Mouse (Mus musculus): ENCODE data around the gene Pitpnm1. TPM values are rescaled to one million over a fixed set of nuclear protein-coding genes. Genes with fewer than 3 reads are reported as not detected.

Pitpnm1 gene
- polyA plus RNA-seq, 1 experiment from 2014 or later: 22.2 TPM

DNA sequence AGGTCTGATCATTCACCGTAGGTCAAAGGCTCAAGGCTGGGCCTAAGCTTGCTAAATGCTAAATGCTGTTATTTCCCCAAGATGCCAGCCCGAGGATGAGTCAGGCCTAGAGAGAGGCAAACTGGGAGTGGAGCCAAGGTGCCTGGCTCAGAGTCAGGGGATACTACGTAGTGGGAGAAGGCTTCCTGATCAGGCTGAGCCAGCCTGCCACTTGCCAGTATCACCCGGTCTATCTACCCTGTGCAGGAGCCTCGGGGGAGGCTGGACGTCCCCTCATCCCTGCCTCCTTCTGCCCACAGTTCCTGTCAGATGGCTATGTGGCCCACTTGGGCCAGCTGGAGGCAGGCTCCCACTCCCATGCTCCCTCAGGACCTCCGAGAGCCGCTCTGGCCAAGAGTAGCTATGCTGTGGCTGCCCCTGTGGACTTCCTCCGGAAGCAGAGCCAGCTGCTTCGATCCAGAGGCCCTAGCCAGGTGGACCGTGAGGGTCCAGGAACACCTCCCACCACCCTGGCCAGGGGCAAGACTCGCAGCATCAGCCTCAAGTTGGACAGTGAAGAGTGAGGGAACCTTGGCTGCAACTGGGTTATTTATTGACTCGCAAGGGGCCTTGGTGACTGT is 13.5 kb downstream of the Pitpnm1 start:
- ATAC-seq (ENCODE audit: low FRiP score, low TSS enrichment): peak; percentile 31
- 39% methylated on average over 13 of the region's 13 CpGs for WGBS
- Histone ChIP-seq H3K27me3 (ENCODE audit: insufficient read depth, low read length) (no peaks in the 10 kb centered on the region), H3K36me3 (ENCODE audit: insufficient read depth, low read length) (peaks cover 33% of the 10 kb centered on the region), H3K4me3 (ENCODE audit: low read length) (no peak overlapping the region), H3K4me1 (ENCODE audit: insufficient read depth, low read length) (peaks cover 22% of the 10 kb centered on the region), H3K4me2 (replicated peaks; ENCODE audit: low read depth, low read length) (no peak overlapping the region; the same call in 1 of the 2 replicates), H3K9me3 (ENCODE audit: low read length) (no peaks in the 10 kb centered on the region), H3K27ac (ENCODE audit: low read length) (peak overlapping the region; percentile 87), H3K9ac (replicated peaks; ENCODE audit: low read length) (peak overlapping the region; percentile 22)

DNA sequence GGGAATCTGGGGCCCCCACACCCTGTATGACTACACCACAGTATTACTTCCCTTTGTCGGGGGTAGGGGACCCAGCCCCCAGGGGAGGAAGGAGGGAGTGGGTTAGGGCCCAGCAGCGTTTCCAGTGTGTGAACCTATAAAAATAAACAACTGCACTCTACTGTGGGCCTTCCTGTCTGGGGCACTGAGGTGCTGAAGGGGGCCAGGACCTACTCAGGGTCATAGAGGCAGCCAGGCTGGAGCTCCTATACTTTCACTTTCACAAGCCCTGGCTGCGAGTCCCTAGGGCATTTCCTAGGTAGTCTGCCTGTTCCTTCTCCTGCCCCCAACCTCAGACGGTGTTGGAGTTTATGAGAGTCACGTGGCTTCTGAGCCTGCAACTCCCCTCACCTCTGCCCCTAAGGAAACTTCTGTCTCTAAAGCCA is 14.0 kb downstream of the Pitpnm1 start:
- WGBS: 3% methylated on average over 5 of the region's 5 CpGs
- Histone ChIP-seq H3K27me3 (ENCODE audit: insufficient read depth, low read length) (no peaks in the 10 kb centered on the region), H3K4me2 (replicated peaks; ENCODE audit: low read depth, low read length) (no peak overlapping the region; the same call in 1 of the 2 replicates), H3K36me3 (ENCODE audit: insufficient read depth, low read length) (peaks cover 33% of the 10 kb centered on the region), H3K27ac (ENCODE audit: low read length) (peak overlapping the region; percentile 87), H3K9me3 (ENCODE audit: low read length) (no peaks in the 10 kb centered on the region), H3K4me3 (ENCODE audit: low read length) (no peak overlapping the region), H3K4me1 (ENCODE audit: insufficient read depth, low read length) (peaks cover 22% of the 10 kb centered on the region), H3K9ac (replicated peaks; ENCODE audit: low read length) (peak overlapping the region; percentile 22)
- peak; percentile 80 for ATAC-seq (ENCODE audit: low FRiP score, low TSS enrichment)

DNA sequence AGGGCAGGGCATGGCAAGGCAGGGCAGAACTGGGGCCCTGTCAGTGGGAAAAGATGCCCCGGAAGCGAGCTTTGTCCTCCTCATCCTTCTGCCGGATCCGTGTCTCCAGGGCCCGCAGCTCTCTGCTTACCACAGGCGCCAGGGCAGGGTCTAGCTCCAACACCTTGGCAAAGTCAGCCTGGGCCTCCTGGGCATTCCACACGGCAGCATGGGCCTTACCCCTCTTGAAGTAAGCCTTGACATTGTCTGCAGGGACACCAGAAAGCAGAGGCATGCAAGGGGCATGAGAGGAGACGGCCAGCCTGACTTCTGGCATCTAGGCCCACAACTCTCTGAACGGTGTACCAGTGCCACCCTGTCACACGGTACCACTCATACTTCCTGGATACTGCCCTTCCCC is 14.8 kb downstream of the Pitpnm1 start:
- Histone ChIP-seq H3K9ac (replicated peaks; ENCODE audit: low read length) (no peak overlapping the region; the same call in 1 of the 2 replicates), H3K36me3 (ENCODE audit: insufficient read depth, low read length) (peaks cover 33% of the 10 kb centered on the region), H3K4me3 (ENCODE audit: low read length) (no peak overlapping the region), H3K4me2 (replicated peaks; ENCODE audit: low read depth, low read length) (no peak overlapping the region), H3K4me1 (ENCODE audit: insufficient read depth, low read length) (peaks cover 22% of the 10 kb centered on the region), H3K9me3 (ENCODE audit: low read length) (no peaks in the 10 kb centered on the region), H3K27me3 (ENCODE audit: insufficient read depth, low read length) (no peaks in the 10 kb centered on the region), H3K27ac (ENCODE audit: low read length) (peak overlapping the region; percentile 87)
- ATAC-seq (ENCODE audit: low FRiP score, low TSS enrichment): no peak
- WGBS: 84% methylated on average over 10 of the region's 10 CpGs

DNA sequence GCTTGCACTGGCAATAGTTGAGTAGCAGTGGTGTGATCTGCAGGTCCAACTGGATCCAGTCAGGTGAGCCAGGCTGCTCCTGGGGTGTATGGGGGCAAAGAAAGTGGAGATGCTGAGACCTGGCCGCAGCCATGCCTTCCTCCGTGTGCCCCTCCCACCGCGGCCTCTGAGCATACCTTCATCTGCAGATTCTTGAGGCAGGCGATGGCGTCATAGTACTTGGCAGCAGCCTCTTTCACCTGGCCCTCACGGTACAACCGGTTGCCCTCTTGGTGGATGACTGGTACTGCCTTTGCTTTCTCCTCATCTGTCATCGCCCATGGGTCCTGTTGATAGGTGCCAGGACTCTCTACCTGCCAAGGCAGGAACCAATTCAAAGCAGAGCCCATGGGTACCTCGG is 15.3 kb downstream of the Pitpnm1 start:
- no peaks in the 10 kb centered on the region for H3K27me3 ChIP-seq (ENCODE audit: insufficient read depth, low read length)
- no peaks in the 10 kb centered on the region for H3K9me3 ChIP-seq (ENCODE audit: low read length)
- H3K36me3 ChIP-seq (ENCODE audit: insufficient read depth, low read length): peaks cover 33% of the 10 kb centered on the region
- H3K27ac ChIP-seq (ENCODE audit: low read length): no peak overlapping the region; the same call in 1 of the 2 replicates
- H3K9ac ChIP-seq (replicated peaks; ENCODE audit: low read length): no peak overlapping the region
- H3K4me1 ChIP-seq (ENCODE audit: insufficient read depth, low read length): peaks cover 24% of the 10 kb centered on the region
- no peak for ATAC-seq (ENCODE audit: low FRiP score, low TSS enrichment)
- no peak overlapping the region for H3K4me3 ChIP-seq (ENCODE audit: low read length)
- H3K4me2 ChIP-seq (replicated peaks; ENCODE audit: low read depth, low read length): no peak overlapping the region
- 92% methylated on average over 10 of the region's 10 CpGs for WGBS

DNA sequence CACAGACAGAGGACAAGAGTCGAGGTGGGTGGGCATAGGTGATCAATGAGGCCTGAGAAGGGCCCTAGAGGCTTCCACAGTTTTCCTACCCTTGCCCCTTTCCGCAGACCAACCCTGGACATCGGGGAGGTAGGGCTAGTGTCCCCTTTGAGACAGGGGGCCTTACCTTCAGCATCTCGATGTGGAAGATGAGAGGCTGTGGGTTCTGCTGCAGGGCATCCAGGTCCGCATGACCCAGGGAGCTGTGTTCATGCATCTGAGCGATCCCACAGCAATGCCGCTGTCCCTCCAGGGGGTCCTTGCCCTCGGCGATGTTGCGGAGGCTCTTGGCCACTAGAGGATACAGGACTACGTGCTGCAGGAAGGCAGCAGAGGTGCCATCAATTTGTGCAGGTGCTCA is 16.0 kb downstream of the Pitpnm1 start:
- Histone ChIP-seq H3K9me3 (ENCODE audit: low read length) (no peaks in the 10 kb centered on the region), H3K9ac (replicated peaks; ENCODE audit: low read length) (no peak overlapping the region), H3K4me1 (ENCODE audit: insufficient read depth, low read length) (peaks cover 31% of the 10 kb centered on the region), H3K4me3 (ENCODE audit: low read length) (no peak overlapping the region), H3K4me2 (replicated peaks; ENCODE audit: low read depth, low read length) (no peak overlapping the region), H3K27ac (ENCODE audit: low read length) (no peak overlapping the region), H3K27me3 (ENCODE audit: insufficient read depth, low read length) (no peaks in the 10 kb centered on the region), H3K36me3 (ENCODE audit: insufficient read depth, low read length) (peaks cover 33% of the 10 kb centered on the region)
- ATAC-seq (ENCODE audit: low FRiP score, low TSS enrichment): no peak
- WGBS: 88% methylated on average over 11 of the region's 11 CpGs

DNA sequence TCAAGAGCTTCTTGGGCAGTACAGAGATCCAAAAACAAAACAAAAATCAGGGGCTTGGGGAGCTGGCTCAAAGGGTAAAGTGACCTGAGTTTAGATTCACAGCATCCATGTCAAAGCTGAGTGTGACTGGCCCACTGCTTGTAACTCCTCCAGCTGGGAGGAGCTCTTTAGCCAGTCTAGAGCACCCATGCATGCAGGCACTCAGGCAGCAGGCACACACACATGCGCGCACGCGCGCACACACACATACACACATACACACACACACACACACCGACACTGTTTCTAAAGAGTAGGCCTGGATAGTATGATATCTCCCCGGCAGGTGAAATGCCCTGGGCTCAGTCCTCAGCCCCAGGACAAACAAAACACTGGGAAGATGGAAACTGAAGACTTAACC is 17.2 kb downstream of the Pitpnm1 start:
- H3K27ac ChIP-seq (ENCODE audit: low read length): 0 out of 2 replicates have a peak overlapping the region, but pooled peaks have one; percentile 4
- no peaks in the 10 kb centered on the region for H3K9me3 ChIP-seq (ENCODE audit: low read length)
- no peak for ATAC-seq (ENCODE audit: low FRiP score, low TSS enrichment)
- no peak overlapping the region for H3K4me2 ChIP-seq (replicated peaks; ENCODE audit: low read depth, low read length)
- WGBS: 71% methylated on average over 7 of the region's 7 CpGs
- no peak overlapping the region for H3K4me3 ChIP-seq (ENCODE audit: low read length)
- no peaks in the 10 kb centered on the region for H3K27me3 ChIP-seq (ENCODE audit: insufficient read depth, low read length)
- peaks cover 34% of the 10 kb centered on the region for H3K4me1 ChIP-seq (ENCODE audit: insufficient read depth, low read length)
- no peak overlapping the region for H3K9ac ChIP-seq (replicated peaks; ENCODE audit: low read length)
- H3K36me3 ChIP-seq (ENCODE audit: insufficient read depth, low read length): peaks cover 29% of the 10 kb centered on the region

DNA sequence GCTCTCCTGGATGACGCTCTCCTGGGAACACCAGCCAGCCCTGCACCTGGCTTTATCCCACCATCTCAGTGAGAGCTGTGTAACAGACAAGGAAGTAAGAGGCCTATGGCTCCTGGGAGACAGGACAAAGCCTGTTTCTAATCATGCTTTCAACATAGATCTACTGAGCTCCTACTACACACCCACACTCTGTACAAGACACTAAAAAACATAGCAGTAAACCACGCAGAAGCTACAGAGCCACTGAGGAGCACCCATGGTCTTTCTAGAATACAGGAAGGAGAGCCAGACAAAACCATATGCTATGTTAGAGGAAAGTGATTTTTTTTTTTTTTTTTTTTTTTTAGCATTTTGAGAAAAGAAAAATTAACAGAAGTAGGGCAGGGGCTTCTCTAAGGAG is 18.6 kb downstream of the Pitpnm1 start:
- no peaks in the 10 kb centered on the region for H3K9me3 ChIP-seq (ENCODE audit: low read length)
- H3K27ac ChIP-seq (ENCODE audit: low read length): no peak overlapping the region
- peaks cover 25% of the 10 kb centered on the region for H3K36me3 ChIP-seq (ENCODE audit: insufficient read depth, low read length)
- H3K4me3 ChIP-seq (ENCODE audit: low read length): no peak overlapping the region
- no peaks in the 10 kb centered on the region for H3K27me3 ChIP-seq (ENCODE audit: insufficient read depth, low read length)
- no peak overlapping the region for H3K9ac ChIP-seq (replicated peaks; ENCODE audit: low read length)
- peaks cover 25% of the 10 kb centered on the region for H3K4me1 ChIP-seq (ENCODE audit: insufficient read depth, low read length)
- 86% methylated on average over 2 of the region's 2 CpGs for WGBS
- H3K4me2 ChIP-seq (replicated peaks; ENCODE audit: low read depth, low read length): no peak overlapping the region
- ATAC-seq (ENCODE audit: low FRiP score, low TSS enrichment): no peak

DNA sequence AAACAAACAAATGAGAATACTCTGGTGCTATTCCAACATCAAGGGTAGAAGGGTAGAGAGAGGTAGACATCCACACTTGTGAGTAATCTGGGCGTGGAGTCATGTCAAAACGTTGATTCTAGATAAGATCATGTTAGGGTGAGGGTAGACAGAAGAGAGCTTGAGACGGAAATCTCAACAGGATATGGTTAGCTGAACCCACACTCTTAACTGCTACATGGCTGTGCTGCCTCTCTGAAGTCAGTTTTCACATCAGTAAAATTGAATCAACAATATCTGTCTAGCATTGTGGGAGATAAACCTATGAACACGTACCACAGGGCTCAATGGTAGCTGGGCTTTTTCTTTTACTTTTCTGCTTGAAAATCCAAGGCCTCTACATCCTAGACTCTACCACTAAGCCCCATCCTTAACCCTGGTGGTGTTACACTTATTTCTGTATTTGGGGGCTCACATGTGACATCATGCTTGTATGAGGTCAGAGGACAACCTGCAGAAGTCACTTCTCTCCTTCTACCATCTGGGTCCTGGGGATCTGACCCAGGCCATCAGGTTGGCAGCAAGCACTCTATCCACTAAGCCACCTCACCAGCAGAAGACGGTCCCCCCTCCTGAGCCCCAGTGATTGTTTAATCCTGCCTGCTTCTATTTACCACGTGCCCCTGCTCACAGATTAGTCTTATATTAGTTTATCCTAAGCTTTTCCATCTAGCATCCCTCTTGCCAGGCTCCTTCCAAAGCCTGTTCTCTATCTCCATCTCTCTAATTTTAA is 20.1 kb downstream of the Pitpnm1 start:
- H3K36me3 ChIP-seq (ENCODE audit: insufficient read depth, low read length): peaks cover 19% of the 10 kb centered on the region
- H3K4me2 ChIP-seq (replicated peaks; ENCODE audit: low read depth, low read length): peak overlapping the region; percentile 61
- 88% methylated on average over 6 of the region's 6 CpGs for WGBS
- H3K4me3 ChIP-seq (ENCODE audit: low read length): no peak overlapping the region
- ATAC-seq (ENCODE audit: low FRiP score, low TSS enrichment): no peak
- H3K4me1 ChIP-seq (ENCODE audit: insufficient read depth, low read length): peaks cover 16% of the 10 kb centered on the region
- no peak overlapping the region for H3K27ac ChIP-seq (ENCODE audit: low read length)
- H3K9ac ChIP-seq (replicated peaks; ENCODE audit: low read length): peak overlapping the region; percentile 45; the same call in 1 of the 2 replicates
- H3K9me3 ChIP-seq (ENCODE audit: low read length): no peaks in the 10 kb centered on the region
- H3K27me3 ChIP-seq (ENCODE audit: insufficient read depth, low read length): no peaks in the 10 kb centered on the region

DNA sequence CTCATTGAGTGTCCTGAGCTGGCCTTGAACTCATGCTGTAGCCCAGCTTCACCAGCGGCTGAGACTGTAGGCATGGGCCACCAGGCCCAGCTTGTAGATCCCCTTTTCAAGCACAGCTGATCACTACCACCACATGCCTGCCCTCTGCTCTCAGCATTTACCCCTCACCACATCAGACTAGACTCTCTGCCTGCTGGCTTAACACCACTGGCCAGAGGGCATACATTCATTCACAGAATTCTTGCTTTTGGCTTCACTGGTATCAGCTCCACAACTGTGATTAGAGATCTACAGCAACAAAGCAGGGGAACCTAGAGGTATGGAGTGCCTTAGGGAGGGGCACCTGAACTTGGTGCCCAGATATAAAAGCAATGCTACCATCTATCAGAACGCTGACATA is 20.7 kb downstream of the Pitpnm1 start:
- Histone ChIP-seq H3K27me3 (ENCODE audit: insufficient read depth, low read length) (no peaks in the 10 kb centered on the region), H3K4me1 (ENCODE audit: insufficient read depth, low read length) (peaks cover 20% of the 10 kb centered on the region), H3K9ac (replicated peaks; ENCODE audit: low read length) (peak overlapping the region; percentile 45), H3K27ac (ENCODE audit: low read length) (no peak overlapping the region), H3K4me3 (ENCODE audit: low read length) (peak overlapping the region; percentile 56), H3K9me3 (ENCODE audit: low read length) (no peaks in the 10 kb centered on the region), H3K36me3 (ENCODE audit: insufficient read depth, low read length) (peaks cover 13% of the 10 kb centered on the region; the same call in 1 of the 2 replicates), H3K4me2 (replicated peaks; ENCODE audit: low read depth, low read length) (peak overlapping the region; percentile 61)
- ATAC-seq (ENCODE audit: low FRiP score, low TSS enrichment): no peak
- WGBS: 94% methylated on average over 2 of the region's 2 CpGs

Measured in kidney, embryonic 16.5 days (tissue).